Mouse (Mus musculus): Measurements from ENCODE around the gene Pde4c. TPM values are rescaled to one million over a fixed set of nuclear protein-coding genes. Genes with fewer than 3 reads are reported as not detected.

The Pde4c gene
- polyA plus RNA-seq, 1 experiment from 2014 or later = 1.3 TPM

DNA sequence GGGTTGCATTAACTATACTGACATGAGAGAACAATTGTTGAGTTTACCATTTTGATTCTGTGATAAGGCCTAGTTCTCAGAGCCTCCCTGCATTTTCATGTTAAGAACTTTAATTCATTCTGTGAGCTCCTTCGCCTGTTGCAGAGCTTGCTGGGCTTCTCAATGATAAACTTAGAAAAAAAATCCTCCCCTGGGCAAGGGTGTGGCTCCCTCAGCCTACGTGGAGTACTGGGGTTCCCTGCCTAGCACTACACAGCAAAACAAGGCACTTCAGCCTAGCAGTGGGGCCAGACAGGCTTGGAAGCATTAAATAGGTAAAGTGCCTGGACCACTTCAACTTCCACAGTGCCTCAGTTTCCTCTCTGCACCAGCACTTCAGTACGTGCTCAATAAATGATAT, 42.1 kb upstream of the Pde4c start:
- H3K4me1 ChIP-seq (replicated peaks; ENCODE audit: control insufficient read depth, insufficient read depth, low read length) = peaks cover 25% of the 10 kb centered on the region
- WGBS = 53% methylated on average over 3 of the region's 3 CpGs
- no peak for ATAC-seq (replicated peaks; ENCODE audit: low FRiP score)

DNA sequence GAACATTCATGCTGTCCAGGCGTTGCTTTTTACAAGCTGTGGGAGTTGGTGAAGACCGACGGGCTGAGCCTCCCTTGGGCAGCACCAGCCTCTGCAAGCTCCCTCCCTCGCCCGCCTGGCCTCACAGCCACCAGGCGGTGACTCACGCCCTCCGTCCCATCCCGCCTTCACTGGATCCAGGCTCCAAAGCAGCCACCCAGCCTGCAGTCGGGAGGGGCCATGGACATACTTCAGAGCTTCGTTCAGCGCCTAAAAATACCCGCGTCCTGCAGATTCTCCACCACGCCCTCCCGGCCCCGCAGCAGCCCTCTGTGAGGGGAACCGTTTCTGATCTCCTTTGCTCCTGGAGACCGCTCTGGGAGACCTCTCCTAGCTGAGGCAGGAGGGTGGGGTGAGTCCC, 41.3 kb upstream of the Pde4c start:
- ATAC-seq (replicated peaks; ENCODE audit: low FRiP score) (no peak), DNase-seq (ENCODE audit: low spot score) (no peak)
- no peak overlapping the region for H3K9ac ChIP-seq (ENCODE audit: low read depth, low read length)
- peaks cover 21% of the 10 kb centered on the region for H3K4me1 ChIP-seq (replicated peaks; ENCODE audit: control insufficient read depth, insufficient read depth, low read length)
- H3K27ac ChIP-seq (ENCODE audit: low read depth, low read length) = no peak overlapping the region
- H3K36me3 ChIP-seq (ENCODE audit: control insufficient read depth, insufficient read depth, low read length) = peaks cover 22% of the 10 kb centered on the region
- H3K27me3 ChIP-seq (replicated peaks; ENCODE audit: control insufficient read depth, insufficient read depth, low read length) = no peaks in the 10 kb centered on the region
- peak overlapping the region; percentile 4 for H3K4me2 ChIP-seq
- WGBS = 11% methylated on average over 19 of the region's 19 CpGs
- no peaks in the 10 kb centered on the region for H3K9me3 ChIP-seq (ENCODE audit: control insufficient read depth, low read length)
- H3K4me3 ChIP-seq (ENCODE audit: low read depth, low read length) = no peak overlapping the region

More for the DNA sequence above, 42.1 kb upstream of the Pde4c start:
- no peak overlapping the region for H3K4me3 ChIP-seq (ENCODE audit: low read depth, low read length)
- H3K4me2 ChIP-seq = no peak overlapping the region
- peaks cover 23% of the 10 kb centered on the region for H3K36me3 ChIP-seq (ENCODE audit: control insufficient read depth, insufficient read depth, low read length)
- H3K27me3 ChIP-seq (replicated peaks; ENCODE audit: control insufficient read depth, insufficient read depth, low read length) = no peaks in the 10 kb centered on the region
- H3K9me3 ChIP-seq (ENCODE audit: control insufficient read depth, low read length) = no peaks in the 10 kb centered on the region
- no peak for DNase-seq (ENCODE audit: low spot score)
- H3K9ac ChIP-seq (ENCODE audit: low read depth, low read length) = no peak overlapping the region
- H3K27ac ChIP-seq (ENCODE audit: low read depth, low read length) = no peak overlapping the region

DNA sequence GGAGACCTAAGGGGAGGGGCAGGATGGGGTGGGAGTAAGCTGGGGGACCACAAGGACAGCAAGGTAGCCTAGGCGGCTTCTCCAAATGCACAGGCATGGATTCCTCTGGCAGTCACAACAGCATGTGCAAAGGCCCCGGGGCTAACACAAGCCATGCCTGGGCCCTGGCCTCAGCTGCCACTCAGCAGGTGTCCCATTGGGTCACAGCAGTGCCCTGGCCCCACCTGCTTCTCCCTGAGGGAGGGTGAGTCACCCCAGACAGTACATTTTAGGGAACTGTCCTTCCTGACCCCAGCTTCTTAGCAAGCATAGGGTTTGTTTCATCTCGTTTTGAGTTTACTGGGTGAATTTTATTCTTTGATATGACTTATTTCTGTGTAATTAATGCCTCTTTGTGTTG, 40.8 kb upstream of the Pde4c start:
- DNase-seq (ENCODE audit: low spot score) (no peak), ATAC-seq (replicated peaks; ENCODE audit: low FRiP score) (no peak)
- 53% methylated on average over 3 of the region's 3 CpGs for WGBS
- H3K36me3 ChIP-seq (ENCODE audit: control insufficient read depth, insufficient read depth, low read length) = peaks cover 20% of the 10 kb centered on the region
- H3K27ac ChIP-seq (ENCODE audit: low read depth, low read length) = no peak overlapping the region
- no peaks in the 10 kb centered on the region for H3K9me3 ChIP-seq (ENCODE audit: control insufficient read depth, low read length)
- no peak overlapping the region for H3K9ac ChIP-seq (ENCODE audit: low read depth, low read length)
- H3K27me3 ChIP-seq (replicated peaks; ENCODE audit: control insufficient read depth, insufficient read depth, low read length) = no peaks in the 10 kb centered on the region
- no peak overlapping the region for H3K4me2 ChIP-seq
- no peak overlapping the region for H3K4me3 ChIP-seq (ENCODE audit: low read depth, low read length)
- peaks cover 16% of the 10 kb centered on the region for H3K4me1 ChIP-seq (replicated peaks; ENCODE audit: control insufficient read depth, insufficient read depth, low read length)

DNA sequence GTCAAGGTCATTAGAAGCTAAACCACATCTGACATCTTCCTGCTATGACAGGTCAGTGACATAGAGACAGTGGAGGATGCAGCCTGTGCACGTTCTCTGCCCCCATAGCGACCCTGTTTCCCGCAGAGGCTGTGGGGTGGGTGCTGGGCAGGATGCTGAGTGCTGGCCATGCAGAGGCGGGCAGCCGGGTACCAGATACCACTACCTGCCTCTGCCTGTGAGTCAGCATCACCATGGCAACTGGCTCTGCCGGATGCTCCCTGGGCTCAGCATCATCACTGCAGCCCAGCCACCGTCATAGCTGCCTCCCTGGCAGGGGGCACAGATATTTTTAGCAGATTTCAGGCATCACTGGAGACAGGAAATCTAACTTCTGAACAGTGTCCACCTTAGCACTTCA, 39.2 kb upstream of the Pde4c start:
- ATAC-seq (replicated peaks; ENCODE audit: low FRiP score) (no peak), DNase-seq (ENCODE audit: low spot score) (no peak)
- no peak overlapping the region for H3K4me3 ChIP-seq (ENCODE audit: low read depth, low read length)
- 61% methylated on average over 7 of the region's 7 CpGs for WGBS
- peaks cover 11% of the 10 kb centered on the region for H3K4me1 ChIP-seq (replicated peaks; ENCODE audit: control insufficient read depth, insufficient read depth, low read length)
- no peaks in the 10 kb centered on the region for H3K27me3 ChIP-seq (replicated peaks; ENCODE audit: control insufficient read depth, insufficient read depth, low read length)
- no peak overlapping the region for H3K27ac ChIP-seq (ENCODE audit: low read depth, low read length)
- H3K4me2 ChIP-seq = no peak overlapping the region
- H3K36me3 ChIP-seq (ENCODE audit: control insufficient read depth, insufficient read depth, low read length) = peaks cover 4% of the 10 kb centered on the region
- H3K9me3 ChIP-seq (ENCODE audit: control insufficient read depth, low read length) = no peaks in the 10 kb centered on the region
- H3K9ac ChIP-seq (ENCODE audit: low read depth, low read length) = no peak overlapping the region

DNA sequence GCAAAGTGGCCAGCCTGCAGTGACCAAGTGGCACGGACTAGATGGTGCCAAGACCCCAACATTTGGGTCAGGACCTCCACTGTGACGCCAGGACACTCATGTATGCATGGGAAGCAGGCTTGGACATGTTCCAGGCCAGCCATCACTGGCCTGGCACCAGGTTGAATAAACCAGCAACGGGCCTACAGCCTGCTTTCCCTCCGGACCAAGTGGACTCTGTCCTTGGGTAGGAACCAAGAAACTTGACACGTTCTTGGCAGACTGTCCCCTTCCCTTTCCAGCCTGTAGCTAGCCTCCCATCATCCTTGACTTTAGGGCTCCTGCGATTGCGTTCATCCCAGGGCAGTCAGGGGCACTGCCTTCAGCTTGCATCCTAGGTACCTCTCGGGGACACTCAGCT, 35.9 kb upstream of the Pde4c start:
- Histone ChIP-seq H3K4me3 (ENCODE audit: low read depth, low read length) (no peak overlapping the region), H3K9me3 (ENCODE audit: control insufficient read depth, low read length) (no peaks in the 10 kb centered on the region), H3K4me2 (no peak overlapping the region), H3K4me1 (replicated peaks; ENCODE audit: control insufficient read depth, insufficient read depth, low read length) (peaks cover 13% of the 10 kb centered on the region), H3K27me3 (replicated peaks; ENCODE audit: control insufficient read depth, insufficient read depth, low read length) (no peaks in the 10 kb centered on the region), H3K27ac (ENCODE audit: low read depth, low read length) (no peak overlapping the region), H3K9ac (ENCODE audit: low read depth, low read length) (no peak overlapping the region), H3K36me3 (ENCODE audit: control insufficient read depth, insufficient read depth, low read length) (no peaks in the 10 kb centered on the region)
- 80% methylated on average over 8 of the region's 8 CpGs for WGBS
- ATAC-seq (replicated peaks; ENCODE audit: low FRiP score) (no peak), DNase-seq (ENCODE audit: low spot score) (no peak)

DNA sequence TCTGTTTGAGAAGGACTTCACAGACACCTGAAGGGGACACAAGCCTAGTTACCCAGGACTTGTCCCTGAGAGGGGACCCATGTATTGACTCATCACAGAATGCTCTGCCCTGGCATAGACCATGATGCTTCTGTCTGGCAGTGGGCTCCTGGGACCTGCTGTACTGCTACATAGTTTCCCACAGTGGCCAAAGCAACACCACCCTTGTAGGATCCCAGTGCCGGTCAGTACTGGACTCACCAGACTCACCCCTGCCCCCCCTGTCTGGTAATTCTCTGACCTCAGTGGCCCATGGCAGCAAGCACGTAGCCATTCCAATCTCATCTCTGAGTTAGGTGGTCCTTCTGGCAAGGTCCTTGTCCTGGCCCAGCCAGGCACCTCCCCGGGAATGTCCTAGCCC, 35.4 kb upstream of the Pde4c start:
- H3K9me3 ChIP-seq (ENCODE audit: control insufficient read depth, low read length) = no peaks in the 10 kb centered on the region
- H3K4me3 ChIP-seq (ENCODE audit: low read depth, low read length) = no peak overlapping the region
- peaks cover 12% of the 10 kb centered on the region for H3K4me1 ChIP-seq (replicated peaks; ENCODE audit: control insufficient read depth, insufficient read depth, low read length)
- H3K27ac ChIP-seq (ENCODE audit: low read depth, low read length) = no peak overlapping the region
- H3K27me3 ChIP-seq (replicated peaks; ENCODE audit: control insufficient read depth, insufficient read depth, low read length) = no peaks in the 10 kb centered on the region
- WGBS = 90% methylated on average over 3 of the region's 3 CpGs
- ATAC-seq (replicated peaks; ENCODE audit: low FRiP score) = no peak
- H3K36me3 ChIP-seq (ENCODE audit: control insufficient read depth, insufficient read depth, low read length) = no peaks in the 10 kb centered on the region
- no peak overlapping the region for H3K9ac ChIP-seq (ENCODE audit: low read depth, low read length)
- DNase-seq (ENCODE audit: low spot score) = no peak
- H3K4me2 ChIP-seq = no peak overlapping the region

DNA sequence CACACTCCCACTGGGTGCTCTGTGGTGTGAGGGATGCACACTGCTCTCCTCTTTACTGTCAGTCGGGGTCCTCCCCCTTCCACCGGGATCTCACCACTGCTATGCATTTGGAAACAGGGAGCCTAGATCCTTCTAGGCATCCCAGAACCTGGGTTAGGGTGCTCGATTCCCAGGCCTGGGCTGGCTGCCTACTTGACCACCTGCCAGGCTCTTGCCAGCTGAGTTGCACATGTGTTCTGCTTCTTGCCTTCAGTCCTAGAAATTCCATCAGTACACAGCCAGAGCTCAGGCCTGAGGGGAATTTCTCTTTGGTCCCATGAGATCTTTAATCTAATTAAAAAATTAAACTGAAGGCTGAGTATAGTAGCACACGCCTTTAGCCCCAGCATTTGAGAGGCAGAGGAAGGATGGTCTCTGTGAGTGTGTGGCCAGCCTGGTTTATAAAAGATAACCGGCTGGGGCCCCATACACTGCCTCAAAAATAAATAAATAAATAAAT, 33.6 kb upstream of the Pde4c start:
- H3K4me1 ChIP-seq (replicated peaks; ENCODE audit: control insufficient read depth, insufficient read depth, low read length) = peaks cover 15% of the 10 kb centered on the region
- 0 out of 2 replicates have a peak overlapping the region, but pooled peaks have one; percentile 16 for H3K9ac ChIP-seq (ENCODE audit: low read depth, low read length)
- DNase-seq (ENCODE audit: low spot score) (no peak), ATAC-seq (replicated peaks; ENCODE audit: low FRiP score) (no peak)
- no peak overlapping the region for H3K4me3 ChIP-seq (ENCODE audit: low read depth, low read length)
- H3K36me3 ChIP-seq (ENCODE audit: control insufficient read depth, insufficient read depth, low read length) = no peaks in the 10 kb centered on the region
- 67% methylated on average over 5 of the region's 5 CpGs for WGBS
- no peaks in the 10 kb centered on the region for H3K27me3 ChIP-seq (replicated peaks; ENCODE audit: control insufficient read depth, insufficient read depth, low read length)
- no peak overlapping the region for H3K27ac ChIP-seq (ENCODE audit: low read depth, low read length)
- H3K4me2 ChIP-seq = no peak overlapping the region
- no peaks in the 10 kb centered on the region for H3K9me3 ChIP-seq (ENCODE audit: control insufficient read depth, low read length)

DNA sequence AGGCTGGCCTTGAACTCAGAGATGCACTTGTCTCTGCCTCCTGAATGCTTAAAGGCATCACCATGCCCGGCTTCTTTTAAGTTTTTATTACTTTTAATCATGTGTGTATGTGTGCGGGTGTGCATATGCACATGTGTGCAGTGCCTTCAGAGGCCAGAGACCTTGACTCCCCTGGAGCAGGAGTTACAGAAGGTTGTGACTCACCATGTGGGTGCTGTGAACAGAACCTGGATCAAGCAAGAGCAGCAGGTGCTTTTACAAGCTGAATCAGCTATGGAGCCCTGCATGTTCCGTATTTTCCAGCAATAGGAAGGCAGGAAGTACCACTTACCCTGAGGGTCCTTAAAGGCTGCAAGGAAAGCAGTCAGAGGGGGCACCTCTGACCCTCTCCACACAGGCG, 32.3 kb upstream of the Pde4c start:
- peaks cover 27% of the 10 kb centered on the region for H3K4me1 ChIP-seq (replicated peaks; ENCODE audit: control insufficient read depth, insufficient read depth, low read length)
- no peak overlapping the region for H3K4me3 ChIP-seq (ENCODE audit: low read depth, low read length)
- no peaks in the 10 kb centered on the region for H3K27me3 ChIP-seq (replicated peaks; ENCODE audit: control insufficient read depth, insufficient read depth, low read length)
- H3K4me2 ChIP-seq = peak overlapping the region; percentile 62
- H3K9ac ChIP-seq (ENCODE audit: low read depth, low read length) = peak overlapping the region; percentile 59
- H3K27ac ChIP-seq (ENCODE audit: low read depth, low read length) = peak overlapping the region; percentile 45; the same call in 1 of the 2 replicates
- no peak for ATAC-seq (replicated peaks; ENCODE audit: low FRiP score)
- H3K9me3 ChIP-seq (ENCODE audit: control insufficient read depth, low read length) = no peaks in the 10 kb centered on the region
- no peaks in the 10 kb centered on the region for H3K36me3 ChIP-seq (ENCODE audit: control insufficient read depth, insufficient read depth, low read length)
- 80% methylated on average over 4 of the region's 4 CpGs for WGBS
- DNase-seq (ENCODE audit: low spot score) = no peak

DNA sequence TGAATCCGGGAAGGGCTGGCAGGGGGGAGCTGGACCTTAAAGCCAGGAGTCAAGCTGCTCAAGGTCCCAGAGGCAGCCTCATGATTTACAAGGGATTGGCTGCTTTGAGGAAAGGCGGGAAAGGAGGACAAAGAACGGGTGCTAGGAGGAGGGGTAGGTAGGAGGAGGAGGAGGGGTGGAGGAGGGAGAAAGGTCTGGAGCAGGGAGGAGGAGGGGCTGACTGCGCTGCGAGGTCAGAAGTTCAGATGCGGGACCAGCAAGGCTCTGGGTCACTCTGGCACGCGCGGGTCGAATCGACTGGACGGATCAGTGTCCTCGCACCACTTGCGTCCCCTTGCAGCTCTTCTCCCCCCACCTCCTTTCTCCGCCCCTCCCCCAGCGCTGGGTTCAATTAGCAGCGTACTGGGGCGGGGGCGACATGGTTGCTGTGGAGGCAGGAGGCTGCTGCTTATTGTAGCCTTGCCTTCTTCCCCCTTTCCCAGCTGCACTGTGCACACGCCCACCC, 31.7 kb upstream of the Pde4c start:
- Histone ChIP-seq H3K4me1 (replicated peaks; ENCODE audit: control insufficient read depth, insufficient read depth, low read length) (peaks cover 29% of the 10 kb centered on the region), H3K4me3 (ENCODE audit: low read depth, low read length) (peak overlapping the region; percentile 34), H3K36me3 (ENCODE audit: control insufficient read depth, insufficient read depth, low read length) (no peaks in the 10 kb centered on the region), H3K27me3 (replicated peaks; ENCODE audit: control insufficient read depth, insufficient read depth, low read length) (no peaks in the 10 kb centered on the region), H3K4me2 (peak overlapping the region; percentile 62), H3K9ac (ENCODE audit: low read depth, low read length) (peak overlapping the region; percentile 59), H3K27ac (ENCODE audit: low read depth, low read length) (peak overlapping the region; percentile 45; the same call in 1 of the 2 replicates), H3K9me3 (ENCODE audit: control insufficient read depth, low read length) (no peaks in the 10 kb centered on the region)
- 6% methylated on average over 20 of the region's 20 CpGs for WGBS
- ATAC-seq (replicated peaks; ENCODE audit: low FRiP score) = no peak
- no peak for DNase-seq (ENCODE audit: low spot score)
